Mouse (Mus musculus): ENCODE data around the gene Ccdc88c.

The Ccdc88c gene

DNA sequence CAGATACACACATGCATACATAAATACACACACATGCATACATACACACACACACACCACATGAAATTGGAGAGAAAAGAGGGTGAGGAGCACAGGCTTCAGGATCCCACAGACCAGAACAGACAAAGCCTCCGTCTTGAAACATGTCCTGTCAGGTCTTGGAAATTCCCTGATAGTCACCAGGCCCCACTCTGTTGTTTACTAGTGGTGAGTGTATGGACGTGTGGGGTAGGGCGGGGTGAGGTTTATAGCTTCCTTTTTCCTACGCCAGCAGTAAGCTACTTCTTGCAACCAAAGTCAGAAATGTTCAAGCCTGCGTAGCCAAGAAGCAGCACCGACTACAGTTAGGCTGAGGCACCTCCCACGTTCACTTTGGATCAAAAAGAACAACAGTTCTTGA is 145.7 kb downstream of the Ccdc88c start:
- DNase-seq (ENCODE audit: low read depth, low spot score) = no peak

- DNase-seq (ENCODE audit: low read depth, low spot score) = no peak
Observed at GRCm38 (mm10) chr12:100878556-100878955, 150.3 kb downstream of the Ccdc88c start.

DNA sequence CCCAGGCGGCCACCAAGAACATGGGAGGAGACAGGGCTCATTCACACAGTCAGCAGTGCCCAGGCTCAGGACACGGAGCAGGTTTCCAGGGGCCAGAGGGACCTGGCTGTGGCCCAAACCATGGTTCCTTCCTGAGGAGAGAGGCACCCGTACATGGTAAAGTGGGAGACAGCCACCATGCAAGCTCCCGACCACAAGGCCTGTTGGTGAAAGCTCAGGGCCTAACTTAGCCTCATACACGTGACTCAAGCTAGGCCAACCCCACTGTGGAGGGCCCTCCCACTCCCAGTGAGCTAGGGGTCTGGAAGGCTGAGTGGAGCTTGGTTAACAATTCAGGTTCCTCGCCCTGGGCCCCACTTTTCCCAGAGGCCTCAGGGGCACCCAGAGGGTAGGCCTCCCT is 150.9 kb downstream of the Ccdc88c start:
- no peak for DNase-seq (ENCODE audit: low read depth, low spot score)

DNA sequence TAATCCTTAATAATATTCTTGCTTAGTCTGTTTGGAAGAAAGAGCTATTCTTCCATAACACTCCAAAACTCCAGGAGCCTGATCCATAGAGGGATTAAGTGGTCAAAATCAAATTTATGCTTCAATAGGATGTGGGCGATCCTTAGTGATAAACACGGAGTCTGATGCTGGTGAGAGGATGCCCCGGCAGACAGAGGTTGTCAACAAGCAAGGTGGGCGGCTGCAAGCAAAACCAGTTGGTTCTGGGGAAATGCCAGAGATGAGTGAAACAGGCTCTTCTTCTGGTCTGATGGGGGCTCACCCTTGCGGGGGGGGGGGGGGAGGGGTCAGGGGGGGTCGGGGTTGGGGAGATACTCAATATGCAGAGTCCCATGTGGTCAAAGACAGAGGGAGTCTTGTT is 152.9 kb downstream of the Ccdc88c start:
- no peak for DNase-seq (ENCODE audit: low read depth, low spot score)

DNA sequence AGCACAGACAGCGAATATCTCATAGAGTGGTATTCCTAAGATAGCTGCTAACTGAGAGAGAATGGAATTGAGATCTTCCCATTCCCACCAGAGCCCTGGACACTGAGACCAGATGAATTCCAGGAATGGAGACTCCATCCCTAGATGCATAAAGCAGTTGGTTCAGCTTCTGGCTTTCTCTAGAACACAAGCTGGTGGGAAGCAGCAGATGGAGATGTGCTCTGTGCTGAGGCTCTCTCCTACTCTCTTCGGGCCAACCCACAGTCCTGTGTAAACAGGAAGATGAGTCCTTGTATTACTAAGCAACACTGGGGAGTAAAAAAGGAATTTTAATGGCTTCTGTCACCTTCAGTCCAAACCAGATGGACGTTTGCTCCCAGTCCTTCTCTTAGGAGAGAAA is 153.3 kb downstream of the Ccdc88c start:
- DNase-seq (ENCODE audit: low read depth, low spot score) = no peak

- DNase-seq (ENCODE audit: low read depth, low spot score) = no peak
Observed at GRCm38 (mm10) chr12:100873612-100874011, 155.2 kb downstream of the Ccdc88c start.

DNA sequence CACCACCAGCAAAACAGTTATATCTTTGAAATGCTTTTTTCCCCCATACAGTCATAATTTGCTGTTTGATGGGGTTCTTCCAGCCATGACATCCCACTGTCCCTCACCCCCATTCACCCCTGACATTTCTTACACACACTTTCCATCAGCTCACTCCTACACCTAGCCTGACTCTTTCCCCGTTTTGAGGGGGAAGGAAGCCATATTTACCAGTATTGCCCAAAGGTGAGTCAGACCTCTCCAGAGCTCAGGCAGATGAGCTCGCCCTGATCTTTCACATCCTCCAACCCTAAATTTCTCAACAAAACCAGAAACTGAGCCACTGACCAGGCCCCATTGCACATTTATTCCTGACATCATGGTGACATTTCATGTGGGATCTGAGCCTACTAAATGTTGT is 157.0 kb downstream of the Ccdc88c start:
- DNase-seq (ENCODE audit: low read depth, low spot score) = no peak

DNA sequence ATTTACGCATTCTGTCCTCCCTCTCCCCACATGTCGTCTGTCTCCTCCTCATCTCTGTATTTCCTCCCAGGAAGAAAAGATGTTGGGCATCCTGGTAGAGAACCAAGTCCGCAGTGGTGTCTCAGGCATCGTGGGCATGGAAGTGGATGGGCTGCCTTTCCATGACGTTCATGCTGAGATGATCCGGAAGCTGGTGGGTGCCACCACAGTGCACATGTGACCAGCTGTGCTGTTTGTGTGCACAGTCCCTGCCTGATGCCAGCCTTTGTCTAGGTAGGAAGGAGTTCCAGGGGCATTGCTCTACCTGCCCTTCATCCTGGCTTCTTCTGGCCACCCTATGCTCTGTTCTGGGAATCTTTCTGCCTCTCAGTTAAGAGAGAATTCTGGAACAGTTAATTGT is 157.6 kb downstream of the Ccdc88c start:
- DNase-seq (ENCODE audit: low read depth, low spot score) = no peak

- no peak for DNase-seq (ENCODE audit: low read depth, low spot score)
Observed at GRCm38 (mm10) chr12:100868049-100868622, 160.7 kb downstream of the Ccdc88c start.

- no peak for DNase-seq (ENCODE audit: low read depth, low spot score)
Observed at GRCm38 (mm10) chr12:100867097-100867496, 161.8 kb downstream of the Ccdc88c start.

GRCm38 (mm10) chr12:100865509-100866078 is 163.3 kb downstream of the Ccdc88c start:
- DNase-seq (ENCODE audit: low read depth, low spot score) = no peak

- DNase-seq (ENCODE audit: low read depth, low spot score) = no peak
Observed at GRCm38 (mm10) chr12:100865072-100865471, 163.8 kb downstream of the Ccdc88c start.

GRCm38 (mm10) chr12:100862856-100863446 is 165.9 kb downstream of the Ccdc88c start:
- no peak for DNase-seq (ENCODE audit: low read depth, low spot score)

- DNase-seq (ENCODE audit: low read depth, low spot score) = no peak
Observed at GRCm38 (mm10) chr12:100862272-100862671, 166.6 kb downstream of the Ccdc88c start.

Data from A20 (cell line).